Mouse (Mus musculus): ENCODE measurements around the gene Fam227b. TPM values are rescaled to one million over a fixed set of nuclear protein-coding genes. Genes with fewer than 3 reads are reported as not detected.

Gene Fam227b
- polyA plus RNA-seq (2012; rRNA removed), result not detected in 2 replicates

GRCm38 (mm10) chr2:126151855-126152571 lies at the start of gene Fam227b, which contains the start of gene Dtwd1:
TSS of gene Fam227b (minus strand) at chr2:126152004.
TSS of gene Dtwd1 (plus strand) at chr2:126152141.

GRCm38 (mm10) chr2:126034379-126035005 lies 117.3 kb downstream of the Fam227b start, which contains the start of gene Fgf7:
TSS of gene Fgf7 (plus strand) at chr2:126034658.

Other genes with a start within 250 kb of the Fam227b start
- 0.69 and 1.0 TPM in 2 replicates for gene Fgf7, start 117.3 kb downstream of the Fam227b start, polyA plus RNA-seq (2012; rRNA removed)
- gene Dtwd1, start 137 bp upstream of the Fam227b start, polyA plus RNA-seq (2012; rRNA removed), result 0.23 TPM in 2 replicates
- not detected in 2 replicates for gene Gm17555, start 63.1 kb upstream of the Fam227b start, polyA plus RNA-seq (2012; rRNA removed)

Data from stomach, adult 2 months (tissue).